Mouse (Mus musculus) CH12.LX (cell line): ENCODE data around the gene Zbtb5.

Source experiments
- CTCF ChIP-seq, 2 experiments: IDR thresholded peaks in 1 of 2; conservative IDR thresholded peaks in 1 of 2; 2 replicates each; pipeline ENCODE4 v1.5.1; 2011 to 2012; ENCODE audit warnings: low read depth in 2 of 2, low read length in 2 of 2, improper control_type of control experiment in 1 of 2, inconsistent platforms in 1 of 2, mild to moderate bottlenecking in 1 of 2, moderate library complexity in 1 of 2
- E2F4 ChIP-seq: IDR thresholded peaks from 2 replicates; pipeline ENCODE4 v1.6.1; 2011; ENCODE audit warnings: low read depth, low read length, improper control_type of control experiment; ENCODE audit not compliant: insufficient replicate concordance
- EP300 ChIP-seq: IDR thresholded peaks from 2 replicates; pipeline ENCODE4 v1.6.1; 2011; ENCODE audit warnings: low read length, improper control_type of control experiment
- SIN3A ChIP-seq: IDR thresholded peaks from 2 replicates; pipeline ENCODE4 v1.6.1; 2012; ENCODE audit warnings: low read length, improper control_type of control experiment, inconsistent platforms
- TCF12 ChIP-seq: IDR thresholded peaks from 2 replicates; pipeline ENCODE4 v1.6.1; 2014; ENCODE audit warnings: low read depth, mild to moderate bottlenecking, inconsistent platforms, low read length, improper control_type of control experiment
- USF1 ChIP-seq: IDR thresholded peaks from 2 replicates; pipeline ENCODE4 v1.6.1; 2014; ENCODE audit warnings: low read depth, mild to moderate bottlenecking, inconsistent platforms, low read length, improper control_type of control experiment

DNA sequence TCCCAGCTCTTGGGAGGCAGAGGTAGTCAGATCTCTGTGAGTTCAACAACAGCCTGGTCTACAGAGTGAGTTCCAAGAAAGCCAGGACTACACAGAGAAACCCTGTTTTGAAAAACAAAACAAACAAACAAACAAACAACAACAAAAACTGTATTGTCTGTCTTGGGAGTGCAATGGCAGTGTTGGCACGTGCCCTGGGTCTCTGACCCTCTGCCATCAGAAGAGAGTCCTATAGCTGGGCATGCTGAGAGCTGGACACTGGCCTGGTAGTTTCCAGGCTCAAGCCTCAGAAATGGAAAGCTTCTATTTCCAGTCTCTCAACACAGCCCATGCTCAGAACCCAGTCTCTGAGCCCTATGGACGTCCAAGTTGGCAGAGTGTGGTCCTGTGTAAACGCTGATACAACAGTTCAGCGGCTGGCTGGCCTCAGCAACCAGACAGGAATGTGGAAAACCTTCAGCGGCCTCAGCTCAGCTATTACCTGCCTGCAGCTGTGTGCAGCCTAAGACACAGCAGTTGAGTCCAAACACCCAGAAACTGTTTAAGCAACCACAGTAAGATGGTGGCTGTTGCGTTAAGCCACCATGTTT lies 36.1 kb downstream of the Zbtb5 start:
- TF ChIP-seq CTCF (conservative IDR thresholded peaks at IDR 0.05 in 1 of 2, IDR thresholded peaks at IDR 0.05 in 1 of 2; ENCODE audit: low read depth in 2 of 2, low read length in 2 of 2), result no peak
- TF ChIP-seq TCF12, result no peak
- no peak for TF ChIP-seq USF1
- no peak for TF ChIP-seq EP300
- no peak for TF ChIP-seq SIN3A
- no peak for TF ChIP-seq E2F4
